Mouse (Mus musculus): Measurements from ENCODE around the gene Tpp1. TPM values are rescaled to one million over a fixed set of nuclear protein-coding genes. Genes with fewer than 3 reads are reported as not detected.

Gene Tpp1
- 10 to 100 TPM; 47.8 to 55.0 TPM for total RNA-seq (2023)

GRCm38 (mm10) chr7:105751491-105752433 is at the start of gene Tpp1:
TSS of gene Tpp1 (minus strand) at chr7:105752235.

GRCm38 (mm10) chr7:105787285-105788140 is 35.5 kb upstream of the Tpp1 start, which contains the start of gene Dchs1:
TSS of gene Dchs1 (minus strand) at chr7:105787654.

GRCm38 (mm10) chr7:105743926-105744590 is 8.0 kb downstream of the Tpp1 start, which contains the start of gene Taf10:
TSS of gene Taf10 (minus strand) at chr7:105744361.

GRCm38 (mm10) chr7:105736911-105737521 is 15.0 kb downstream of the Tpp1 start, which contains the start of gene Rrp8:
TSS of gene Rrp8 (minus strand) at chr7:105737385.

GRCm38 (mm10) chr7:105736264-105736901 is 15.7 kb downstream of the Tpp1 start, which contains the start of gene Ilk:
TSS of gene Ilk (plus strand) at chr7:105736592.

Other genes starting within 250 kb of the Tpp1 start
- 10 to 100 TPM; 18.9 to 23.0 TPM for gene Smpd1, start 197.9 kb downstream of the Tpp1 start, total RNA-seq (2023)
- 1 to 10 TPM; 1.0 to 1.4 TPM for gene Apbb1, start 170.6 kb downstream of the Tpp1 start, total RNA-seq (2023)
- not detected for gene Hpx, start 152.1 kb downstream of the Tpp1 start, total RNA-seq (2023)
- 10 to 100 TPM; 16.4 to 22.6 TPM for gene Trim3, start 118.7 kb downstream of the Tpp1 start, total RNA-seq (2023)
- gene Timm10b, start 112.2 kb downstream of the Tpp1 start, total RNA-seq (2023) = 100 to 1,000 TPM; 104 to 111 TPM
- gene Arfip2, start 111.8 kb downstream of the Tpp1 start, total RNA-seq (2023) = 10 to 100 TPM; 15.4 to 15.8 TPM
- 10 to 100 TPM in 1 of 2 experiments, 1 to 10 TPM in 1; 5.0 to 12.6 TPM for gene Gm45799, start 111.7 kb downstream of the Tpp1 start, total RNA-seq (2023)
- 1 to 10 TPM; 4.7 to 6.0 TPM for gene Dnhd1, start 101.4 kb downstream of the Tpp1 start, total RNA-seq (2023)
- 100 to 1,000 TPM; 159 to 160 TPM for gene Ilk, start 15.6 kb downstream of the Tpp1 start, total RNA-seq (2023)
- gene Rrp8, start 14.8 kb downstream of the Tpp1 start, total RNA-seq (2023) = 1 to 10 TPM; 9.4 to 9.6 TPM
- gene Taf10, start 7.9 kb downstream of the Tpp1 start, total RNA-seq (2023) = 100 to 1,000 TPM; 127 to 143 TPM
- gene Dchs1, start 35.4 kb upstream of the Tpp1 start, total RNA-seq (2023) = under 1 TPM; 0.04 to 0.11 TPM
- gene Mrpl17, start 58.9 kb upstream of the Tpp1 start, total RNA-seq (2023) = 10 to 100 TPM; 35.0 to 37.0 TPM
- gene Gm4070, start 201.7 kb upstream of the Tpp1 start, total RNA-seq (2023) = 10 to 100 TPM; 30.2 to 34.8 TPM

All from neutrophil, adult 83 days (primary cell).